Mouse (Mus musculus) 416B (cell line): Measurements from ENCODE around the gene Zc3h15.
"Not testable (repeated sequence)": the region's sequence is repeated elsewhere in the genome, so short reads cannot be mapped to it uniquely, and the experiment has no call there.

Experiments used
- DNase-seq: peaks from one replicate; pipeline ENCODE4 v3.0.0; 2011; ENCODE audit warnings: low read depth

Gene Zc3h15

DNA sequence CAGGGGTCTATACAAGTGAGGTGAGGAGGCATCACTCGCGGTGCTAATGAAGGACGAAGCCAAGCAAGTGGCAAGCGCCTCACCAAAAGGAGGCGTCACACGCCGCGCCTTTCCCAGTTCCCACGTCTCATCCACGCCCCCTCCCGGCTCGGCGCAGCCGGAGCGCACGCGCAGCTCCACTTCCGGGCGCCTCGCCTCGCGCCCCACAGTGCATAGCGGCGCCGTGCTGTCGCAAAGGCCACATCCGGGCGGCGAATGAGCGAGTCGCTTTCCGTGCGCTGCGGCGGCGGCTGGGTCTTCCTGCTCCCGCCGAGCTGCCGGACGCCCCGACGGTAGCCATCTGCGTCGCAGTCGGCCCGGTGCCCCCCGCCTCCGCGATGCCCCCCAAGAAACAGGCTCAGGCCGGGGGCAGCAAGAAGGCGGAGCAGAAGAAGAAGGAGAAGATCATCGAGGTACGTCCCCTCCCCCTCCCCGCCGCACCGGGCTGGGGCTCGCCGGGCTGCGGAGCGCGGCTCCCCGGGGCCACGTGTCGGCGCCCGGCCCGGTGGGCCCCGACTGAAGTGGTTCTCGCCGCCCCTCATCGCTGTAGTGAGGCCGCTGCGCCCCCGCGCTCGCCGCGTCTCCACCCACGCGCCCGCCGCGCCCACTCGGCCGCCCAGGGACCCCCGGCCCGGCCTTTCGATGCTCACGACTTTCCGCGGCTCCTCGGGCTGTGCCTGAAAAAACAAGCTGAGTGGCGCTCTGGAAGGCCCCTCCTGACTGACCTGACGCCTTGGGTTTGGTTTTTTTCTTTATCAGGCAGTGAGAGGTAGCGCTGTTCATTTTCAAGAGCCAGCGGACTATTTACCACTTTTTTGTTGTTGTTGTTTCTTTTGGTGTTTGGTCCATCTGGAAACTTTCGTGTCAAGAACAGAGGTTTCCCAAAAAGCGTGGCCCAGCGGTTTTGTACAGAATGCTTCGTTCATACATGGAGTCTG is at the start of gene Zc3h15:
Zc3h15 (plus strand) TSS at position 160 of the 977 bp plus-strand sequence.
- peak; percentile 92 for DNase-seq

DNA sequence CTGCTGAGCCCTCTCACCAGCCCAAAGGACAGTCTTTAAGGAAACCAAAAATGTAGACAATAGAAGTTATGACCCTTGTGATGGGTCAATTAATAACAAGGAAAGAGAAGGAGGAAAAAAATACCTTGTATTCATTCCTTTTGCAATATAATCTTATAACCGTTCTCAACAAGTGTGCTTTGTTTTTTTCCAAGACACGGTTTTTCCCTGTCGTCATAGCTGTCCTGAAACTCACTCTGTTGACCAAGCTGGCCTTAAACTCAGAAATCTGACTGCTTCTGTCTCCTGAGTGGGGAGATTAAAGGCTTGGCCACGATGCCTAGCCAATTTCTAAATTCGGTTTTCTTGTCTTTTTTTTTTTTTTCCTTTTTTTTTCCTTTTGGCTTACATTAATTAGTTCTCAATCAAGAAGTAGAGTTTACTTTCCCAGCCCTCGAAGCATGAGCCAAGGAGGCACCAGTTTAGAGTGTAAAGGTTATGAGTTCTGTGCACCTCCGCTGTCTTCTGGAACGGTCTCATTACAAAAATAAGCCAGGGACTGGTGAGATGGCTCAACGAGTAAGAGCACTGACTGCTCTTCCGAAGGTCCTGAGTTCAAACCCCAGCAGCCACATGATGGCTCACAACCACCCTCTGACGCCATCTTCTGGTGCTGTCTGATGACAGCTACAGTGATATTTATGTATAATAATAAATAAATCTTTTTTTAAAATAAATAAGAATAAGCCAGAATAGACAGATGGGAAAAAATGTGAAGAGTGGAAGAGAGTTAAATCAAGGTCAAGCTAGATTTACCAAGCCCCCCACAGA is 23.5 kb upstream of the Zc3h15 start:
- DNase-seq, result no peak

DNA sequence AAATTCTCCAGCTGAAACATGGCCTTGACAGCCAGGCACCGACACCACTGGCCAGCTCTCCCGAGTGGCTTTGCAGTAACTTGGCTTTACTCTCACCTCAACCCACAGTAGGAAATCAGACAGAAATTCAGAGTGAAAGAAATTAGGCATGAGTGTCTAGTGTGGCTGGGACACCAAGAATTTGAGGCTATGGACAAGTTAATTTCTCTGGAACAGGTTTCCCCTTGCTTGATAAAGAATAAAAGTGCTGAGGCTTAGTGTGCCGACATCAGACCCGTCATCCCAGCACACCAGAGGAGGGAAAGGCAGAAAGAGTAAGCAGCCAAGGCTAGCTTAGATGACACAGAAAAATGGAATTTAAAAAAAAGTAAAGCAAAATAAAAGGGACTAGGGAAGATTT is 22.7 kb upstream of the Zc3h15 start:
- peak; percentile 18 for DNase-seq

DNA sequence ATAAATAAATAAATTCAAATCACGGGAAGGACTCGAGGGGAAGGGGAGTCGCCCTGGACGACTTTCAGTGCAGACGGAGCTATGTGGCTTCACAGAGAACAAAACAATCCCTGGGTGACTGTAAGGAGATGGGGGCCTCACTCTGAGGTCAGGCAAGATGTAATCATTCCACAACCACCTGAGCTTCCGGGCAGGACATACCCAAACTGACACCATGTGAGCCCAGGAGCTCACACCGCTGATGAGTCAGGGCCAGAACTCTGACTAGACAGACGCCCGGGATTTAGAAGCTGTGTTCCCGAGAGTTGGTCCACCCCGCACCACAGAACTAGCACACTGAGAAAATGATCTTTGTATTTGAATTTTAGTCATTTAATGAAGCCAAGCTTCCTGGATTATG is 21.4 kb upstream of the Zc3h15 start:
- no peak for DNase-seq

DNA sequence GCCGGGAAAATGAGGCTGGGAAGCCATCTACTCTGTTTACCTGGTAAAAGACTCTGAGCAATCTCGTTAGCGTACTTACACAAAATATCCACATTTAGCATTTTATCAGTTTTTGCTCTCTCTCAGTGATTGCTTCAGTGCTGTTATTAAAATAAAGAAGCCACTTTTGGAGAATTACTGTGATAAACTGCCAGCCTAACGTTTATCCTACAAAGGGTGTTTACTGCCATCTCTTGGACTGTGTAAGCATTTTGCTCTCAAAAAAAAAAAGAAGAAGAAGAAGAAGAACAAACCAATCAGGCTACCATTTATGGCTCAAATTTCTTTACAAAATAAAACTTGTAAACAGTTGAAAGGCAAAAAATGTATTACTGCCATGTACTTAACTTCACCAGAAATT is 20.2 kb upstream of the Zc3h15 start:
- DNase-seq, result no peak

DNA sequence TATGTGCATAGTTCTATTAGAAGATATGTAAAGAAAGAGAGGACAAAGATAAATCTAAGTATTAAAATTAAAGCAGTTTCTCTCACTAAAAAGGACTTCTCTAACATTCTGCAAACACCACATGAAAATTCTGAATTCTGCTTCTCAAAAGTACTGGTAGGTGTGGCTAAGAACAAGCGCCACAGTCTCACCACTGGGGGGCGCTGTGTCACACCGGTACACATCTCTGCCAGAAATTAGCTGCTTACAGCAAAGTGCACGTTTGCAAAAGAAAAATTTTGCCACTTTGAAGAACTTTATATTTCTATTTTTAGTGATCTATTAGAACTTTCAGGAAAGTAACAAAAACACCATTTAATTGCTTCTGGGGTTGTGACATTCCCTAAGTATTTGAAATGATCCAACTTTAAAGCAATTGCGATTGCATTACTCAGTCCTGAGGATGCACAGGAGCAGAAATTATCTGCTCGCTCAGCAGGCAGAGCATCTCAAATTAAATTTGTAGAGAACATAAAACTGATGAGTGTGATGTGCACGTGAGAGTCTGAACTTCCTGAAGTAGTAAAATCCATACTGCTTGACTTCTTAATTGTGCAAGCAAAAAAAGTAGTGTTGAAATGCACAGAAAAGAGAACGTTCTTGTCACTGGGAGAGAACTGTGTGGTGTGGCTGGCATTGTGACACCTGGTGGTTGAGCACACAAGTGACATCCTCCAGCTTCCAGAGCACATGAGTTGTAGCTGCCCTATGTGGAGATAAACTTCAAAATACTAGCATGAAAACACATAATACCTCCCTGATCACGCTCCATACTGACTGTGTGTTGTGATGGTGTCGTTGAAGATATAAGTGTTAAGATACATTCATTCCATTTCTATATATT is 18.8 kb upstream of the Zc3h15 start:
- DNase-seq, result peak; percentile 81

DNA sequence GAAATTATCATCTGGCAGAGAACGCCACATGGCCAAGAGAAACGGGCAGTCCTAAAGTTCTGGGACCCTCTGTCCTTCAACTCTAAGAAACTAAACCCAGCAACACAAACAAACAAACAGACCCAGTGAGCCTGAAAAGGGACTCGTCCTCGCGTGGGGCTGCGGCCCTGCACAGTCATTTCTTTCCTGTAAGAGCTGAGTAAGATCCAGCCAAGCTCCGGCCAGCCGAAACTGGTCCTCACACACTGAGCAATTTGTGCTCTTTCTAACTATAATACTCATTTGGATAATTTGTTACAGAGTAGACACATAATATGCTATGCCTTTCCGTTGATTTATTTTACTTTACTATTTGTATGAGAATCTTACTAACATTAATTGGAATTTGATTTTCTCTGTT is 17.4 kb upstream of the Zc3h15 start:
- no peak for DNase-seq

DNA sequence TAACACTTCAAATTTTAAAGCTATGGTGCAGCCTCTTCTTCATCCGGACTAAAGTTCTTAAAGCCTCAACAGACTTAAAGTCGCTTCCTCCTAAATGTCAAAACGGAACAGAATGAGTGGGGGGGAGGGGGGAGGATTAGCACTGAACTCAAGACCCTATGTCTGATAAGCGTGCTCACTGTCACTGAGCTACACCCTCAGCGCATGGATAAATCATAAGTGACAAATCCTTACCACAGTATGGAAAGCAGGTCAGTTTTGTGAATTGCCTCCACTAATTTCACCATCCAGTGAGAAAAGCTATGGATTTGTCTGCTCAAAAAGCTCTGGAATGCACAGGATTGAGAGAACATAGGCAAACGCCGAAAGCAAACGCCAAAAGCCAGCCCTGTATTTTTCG is 16.7 kb upstream of the Zc3h15 start:
- no peak for DNase-seq

DNA sequence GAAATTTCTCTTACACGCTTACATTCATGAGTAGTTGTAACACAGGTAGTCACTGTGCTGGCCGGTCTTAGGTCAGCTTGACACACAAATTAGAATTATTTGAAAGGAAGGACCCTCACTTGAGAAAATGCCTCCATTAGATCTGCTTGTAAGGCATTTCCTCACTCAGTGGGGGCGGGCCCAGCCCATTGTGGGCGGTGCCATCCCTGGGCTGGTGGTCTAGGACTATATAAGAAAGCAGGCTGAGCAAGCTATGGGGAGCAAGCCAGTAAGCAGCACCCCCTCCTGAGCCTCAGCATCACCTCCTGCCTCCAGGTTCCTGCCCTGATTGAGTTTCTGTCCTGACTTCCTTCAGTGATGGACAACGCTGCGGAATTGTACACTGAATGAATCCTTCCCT is 16.3 kb upstream of the Zc3h15 start:
- no peak for DNase-seq

DNA sequence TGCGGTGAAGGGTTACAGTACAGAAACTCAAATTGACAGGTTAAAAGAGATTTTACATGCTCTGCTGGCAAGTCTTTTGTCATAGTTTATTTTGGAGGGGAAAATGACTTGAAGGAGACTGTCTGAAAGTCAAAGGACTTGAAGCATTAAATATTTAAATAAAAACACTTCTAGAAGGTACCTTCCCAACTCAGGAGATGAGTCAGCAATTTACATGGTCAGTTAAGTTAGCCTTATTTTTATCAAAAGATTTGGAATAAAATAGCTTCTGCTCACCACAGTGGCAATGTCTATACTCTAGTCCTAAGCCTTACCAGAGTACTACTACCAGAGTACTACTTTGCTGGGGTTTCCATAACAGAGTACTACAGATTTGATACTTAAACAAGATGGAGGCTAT is 2.2 kb upstream of the Zc3h15 start:
- DNase-seq, result no peak

DNA sequence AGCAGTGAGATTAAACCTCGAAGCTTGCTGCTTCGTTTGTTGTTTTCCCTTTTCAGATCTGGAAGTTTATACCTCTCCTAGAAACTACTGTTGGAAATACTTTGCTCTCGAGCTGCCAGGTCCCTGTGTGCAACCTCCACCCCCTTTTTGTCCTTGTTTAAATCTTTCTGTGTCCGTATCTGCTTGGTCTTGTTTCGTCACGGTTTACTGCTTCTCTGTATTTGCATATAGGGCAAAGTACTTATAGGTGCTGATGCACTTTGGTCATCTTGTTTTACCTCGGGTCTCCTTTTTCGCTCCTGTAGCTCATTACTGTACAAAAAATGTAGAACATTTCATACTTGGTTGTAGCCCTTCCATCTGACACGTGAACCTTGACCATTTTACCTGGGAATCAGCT is 4.7 kb downstream of the Zc3h15 start:
- no peak for DNase-seq

DNA sequence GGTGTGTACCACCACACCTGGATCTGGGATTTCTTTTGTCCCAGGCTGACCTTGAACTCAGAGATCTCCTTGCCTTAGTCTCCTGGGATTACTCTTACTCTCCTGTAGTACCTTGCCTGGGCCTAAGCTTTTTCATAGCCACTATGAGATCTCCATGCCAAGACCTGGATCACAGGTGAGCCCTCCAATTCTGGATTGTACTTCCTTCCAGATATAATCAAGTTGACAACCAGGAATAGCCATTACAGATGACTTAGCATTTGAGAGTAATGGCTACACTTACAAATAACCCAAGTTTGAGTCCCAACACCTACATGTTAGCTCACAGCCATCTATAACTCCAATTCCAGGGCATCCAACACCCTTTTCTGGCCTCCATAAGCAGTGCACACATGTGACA is 8.4 kb downstream of the Zc3h15 start:
- no peak for DNase-seq

DNA sequence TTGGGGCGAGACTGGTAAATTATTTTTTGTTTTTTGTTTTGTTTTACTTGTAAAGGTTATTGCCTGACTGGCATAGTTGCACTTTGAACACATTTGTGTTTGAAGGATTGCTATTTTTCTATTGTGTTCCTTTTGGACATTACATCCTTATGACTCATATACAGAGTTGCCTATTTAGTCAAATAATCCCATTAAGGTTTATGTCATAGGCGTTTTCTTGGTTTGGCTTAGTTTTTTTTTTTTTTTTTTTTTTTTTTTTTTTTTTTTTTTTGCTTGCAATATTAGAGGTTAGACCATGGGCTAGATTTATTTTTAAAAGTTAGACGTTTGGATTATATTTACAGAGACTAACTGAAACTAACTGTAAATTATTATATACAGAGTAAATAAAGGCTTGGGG is 15.0 kb downstream of the Zc3h15 start:
- DNase-seq, result no peak

DNA sequence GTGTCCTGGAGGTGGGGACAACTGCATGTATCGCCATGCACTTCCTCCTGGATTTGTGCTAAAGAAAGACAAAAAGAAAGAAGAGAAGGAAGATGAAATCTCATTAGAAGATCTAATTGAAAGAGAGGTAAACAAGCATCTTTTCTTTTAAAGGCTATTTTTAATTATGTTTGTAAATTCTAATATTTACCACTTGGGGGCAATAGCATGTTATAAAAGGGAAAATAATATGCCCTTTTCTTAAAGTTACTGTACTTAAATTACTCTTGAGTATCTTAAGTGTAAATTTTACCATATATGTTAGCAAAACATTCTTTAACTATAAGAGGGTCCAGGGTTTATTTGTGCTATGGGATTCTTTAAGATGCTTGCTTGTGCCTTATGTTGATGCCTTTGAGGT is 15.9 kb downstream of the Zc3h15 start:
- DNase-seq, result no peak

DNA sequence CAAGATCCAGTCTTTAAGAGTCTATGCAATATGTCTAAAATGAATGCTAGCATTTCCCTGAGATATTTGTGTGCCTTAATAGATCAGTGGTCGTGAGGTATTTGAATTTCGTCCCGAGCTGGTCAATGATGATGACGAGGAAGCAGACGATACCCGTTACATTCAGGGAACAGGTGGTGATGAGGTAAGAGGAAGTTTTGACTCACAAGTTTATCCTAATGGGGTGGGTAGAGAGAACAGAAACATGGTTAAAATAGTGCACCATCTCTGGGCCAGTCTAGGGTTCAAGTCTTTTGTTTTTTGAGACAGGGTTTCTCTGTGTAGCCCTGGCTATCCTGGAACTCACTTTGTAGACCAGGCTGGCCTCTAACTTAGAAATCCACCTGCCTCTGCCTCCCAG is 17.1 kb downstream of the Zc3h15 start:
- DNase-seq, result no peak

DNA sequence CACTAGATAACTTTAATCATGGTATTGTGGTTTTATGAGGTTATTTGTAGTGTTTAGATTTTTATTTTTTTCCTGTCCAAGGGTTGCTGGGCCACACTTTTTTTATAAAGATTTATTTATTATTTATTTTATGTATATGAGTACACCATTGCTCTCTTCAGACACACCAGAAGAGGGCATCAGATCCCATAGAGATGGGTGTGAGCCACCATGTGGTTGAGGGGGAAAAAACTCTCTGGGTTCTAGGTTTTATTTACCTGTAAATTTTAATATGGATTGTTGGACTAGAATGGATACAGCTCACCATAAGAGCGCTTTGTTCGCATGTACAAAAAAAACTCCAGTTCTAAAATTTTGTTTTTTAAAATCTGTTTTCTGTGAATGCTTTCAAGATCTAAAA is 20.8 kb downstream of the Zc3h15 start:
- not testable (repeated sequence) for DNase-seq

DNA sequence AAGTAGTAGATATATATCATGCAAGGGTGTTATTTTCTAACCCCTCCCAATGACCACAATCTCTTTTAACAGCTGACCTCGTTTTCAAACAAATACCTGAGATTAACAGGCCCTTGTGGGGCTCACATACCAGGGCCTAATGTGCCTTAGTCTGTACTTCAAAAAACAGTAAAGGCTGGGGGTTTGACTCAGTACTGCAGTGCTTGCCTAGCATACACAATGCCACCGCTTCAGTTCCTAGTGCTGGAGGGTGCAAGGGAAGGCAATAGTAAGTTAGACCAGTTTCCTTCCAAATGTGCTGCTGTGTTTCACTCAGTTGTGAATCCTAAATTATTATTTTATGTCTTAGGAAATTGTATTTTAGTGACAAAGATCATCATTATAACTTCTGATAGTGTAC is 23.2 kb downstream of the Zc3h15 start:
- no peak for DNase-seq

DNA sequence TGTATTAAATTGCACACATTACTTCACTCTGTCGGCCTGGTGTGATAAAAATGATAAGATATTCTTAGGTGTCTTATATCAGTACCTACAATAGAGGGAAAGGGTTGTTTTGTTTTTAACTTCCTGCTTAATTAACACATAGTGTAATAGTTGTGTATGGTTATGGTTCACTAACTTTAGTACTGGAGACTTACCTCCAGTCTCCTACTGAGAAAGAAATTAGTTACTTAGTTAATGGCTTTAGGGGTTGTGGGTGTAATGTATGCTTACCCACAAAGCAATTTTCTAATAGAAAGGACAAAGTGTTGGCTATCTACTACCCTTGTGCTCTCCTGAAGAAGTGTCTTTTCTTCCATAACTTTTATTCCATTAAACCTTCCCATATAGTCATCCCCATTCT is 23.8 kb downstream of the Zc3h15 start:
- no peak for DNase-seq

DNA sequence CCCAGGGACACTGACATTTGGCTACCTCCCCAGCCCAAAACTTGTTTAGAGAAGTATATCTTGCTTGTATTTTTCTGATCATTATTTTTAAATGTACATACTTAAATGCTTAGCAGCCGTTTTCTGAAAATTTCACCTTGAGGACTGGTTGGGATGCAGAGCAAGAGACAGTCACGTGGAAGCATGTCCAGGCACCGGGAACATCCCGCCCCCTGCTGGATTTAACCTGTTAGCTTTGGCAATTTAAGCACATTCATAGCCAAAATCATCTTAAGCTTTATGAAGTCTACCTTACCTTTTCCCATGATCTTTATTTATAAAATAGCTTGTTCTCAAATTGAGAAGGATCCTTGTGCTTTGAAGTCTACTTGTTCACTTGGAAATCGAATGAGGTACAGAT is 25.8 kb downstream of the Zc3h15 start:
- no peak for DNase-seq

DNA sequence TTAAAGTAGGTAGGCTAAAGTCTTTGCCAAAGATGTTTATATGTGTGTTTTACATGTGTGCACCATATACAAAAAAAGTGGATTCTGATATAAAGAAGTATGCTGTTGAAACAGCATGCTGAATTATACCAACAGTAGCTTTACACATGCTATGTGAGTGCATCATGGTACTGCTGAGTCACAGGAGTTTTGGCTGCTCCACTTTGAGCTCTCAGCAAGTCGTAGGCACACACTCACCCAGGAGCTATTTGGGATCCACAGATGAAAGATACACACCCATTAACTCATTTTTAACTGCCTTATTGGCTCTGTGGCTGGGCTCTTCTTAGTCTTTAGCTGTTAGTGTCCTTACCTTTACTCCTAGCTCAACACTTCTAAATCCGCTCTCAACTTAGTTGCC is 27.6 kb downstream of the Zc3h15 start:
- no peak for DNase-seq

DNA sequence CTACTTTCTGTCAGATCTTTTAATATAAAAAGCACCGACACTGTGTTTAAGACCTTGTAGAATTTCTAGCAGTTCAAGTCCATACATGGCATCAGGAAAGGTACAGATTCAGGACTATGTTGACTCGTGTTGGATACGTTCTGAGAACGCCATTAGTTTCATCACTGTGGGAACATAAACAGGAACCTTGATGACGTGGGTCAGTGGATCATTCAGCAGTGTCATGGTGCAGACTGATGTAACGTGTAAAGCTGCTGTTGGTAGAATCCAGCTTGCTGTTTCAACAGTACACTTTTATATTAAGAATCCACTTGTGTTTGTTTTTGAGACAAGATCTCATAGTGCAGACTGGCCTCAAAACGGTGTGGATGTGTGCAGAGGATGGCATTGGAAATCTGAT is 28.8 kb downstream of the Zc3h15 start:
- DNase-seq, result peak; percentile 49

DNA sequence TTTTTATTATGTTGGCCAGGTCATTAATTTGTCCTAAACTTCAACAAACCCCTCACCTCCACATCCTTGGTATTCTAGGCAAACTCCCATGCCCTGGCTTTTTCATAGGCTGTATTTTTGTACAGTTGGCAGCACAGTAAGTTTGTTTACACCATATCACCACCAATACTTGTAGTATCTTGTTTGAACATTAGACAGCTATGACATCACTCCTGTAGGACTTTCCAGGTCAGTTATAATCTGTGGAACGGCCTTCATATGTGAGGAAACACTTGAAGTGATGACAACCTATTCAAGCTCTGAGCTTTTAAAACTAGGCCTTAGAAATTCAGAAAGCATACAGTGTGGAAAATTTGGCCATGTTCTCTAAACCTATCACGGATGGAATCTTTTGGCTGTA is 29.6 kb downstream of the Zc3h15 start:
- DNase-seq, result no peak
